Mouse (Mus musculus) forebrain, embryonic 10.5 days (tissue): ENCODE data around the gene Ctnnbip1. TPM values are rescaled to one million over a fixed set of nuclear protein-coding genes. Genes with fewer than 3 reads are reported as not detected.

Experiments
- DNase-seq: peaks from one replicate; pipeline ENCODE4 v3.0.0-alpha.2; 2017; ENCODE audit warnings: low spot score; ENCODE audit errors: extremely low spot score
- H3K27ac ChIP-seq: fragments of 300-500 bp; sonication (generic); 2 replicates; pipeline ENCODE4 v1.5.1; 2016; ENCODE audit warnings: mild to moderate bottlenecking
- H3K27me3 ChIP-seq: fragments of 300-500 bp; sonication (generic); 2 replicates; pipeline ENCODE4 v1.6.1; 2016; ENCODE audit warnings: mild to moderate bottlenecking; ENCODE audit not compliant: poor library complexity, severe bottlenecking
- H3K36me3 ChIP-seq: fragments of 300-500 bp; sonication (generic); replicated peaks from 2 replicates; pipeline ENCODE4 v1.6.1; 2016; ENCODE audit warnings: mild to moderate bottlenecking, moderate library complexity
- H3K4me1 ChIP-seq: fragments of 300-500 bp; sonication (generic); 2 replicates; pipeline ENCODE4 v1.6.1; 2016
- H3K4me3 ChIP-seq: fragments of 300-500 bp; sonication (generic); 2 replicates; pipeline ENCODE4 v1.5.1; 2016; ENCODE audit warnings: mild to moderate bottlenecking, moderate library complexity
- H3K9me3 ChIP-seq: fragments of 300-500 bp; sonication (generic); 2 replicates; pipeline ENCODE4 v1.6.1; 2016; ENCODE audit warnings: mild to moderate bottlenecking, moderate library complexity
- WGBS: fragments of 180-500 bp; shearing (Covaris S2); methylation state at CpG from one replicate; pipeline ENCODE4 v1.1.7; 2016; 5-methylcytosine and 5-hydroxymethylcytosine counted together
- polyA plus RNA-seq: library from polyadenylated mRNA; unstranded; fragments of >200 nt; fragmentation: Nextera tagmentation; extraction: Ambion mirVana; gene quantifications from 2 replicates; pipeline ENCODE4 v1.2.1, GENCODE M21; 2016

Gene Ctnnbip1
- 53.6 and 59.6 TPM in 2 replicates for polyA plus RNA-seq

- DNase-seq: peak; percentile 96
- no peaks in the 10 kb centered on the region for H3K9me3 ChIP-seq
- H3K27me3 ChIP-seq: peaks cover 5% of the 10 kb centered on the region; the same call in 1 of the 2 replicates
- peaks cover 48% of the 10 kb centered on the region for H3K4me1 ChIP-seq
- no peaks in the 10 kb centered on the region for H3K36me3 ChIP-seq
- H3K27ac ChIP-seq: peak within 1 kb of the TSS; percentile 91
- WGBS: under 1% methylated on average over 45 of the region's 46 CpGs
- peak within 1 kb of the TSS; percentile 90 for H3K4me3 ChIP-seq
Observed at GRCm38 (mm10) chr4:149517868-149518340, at the start of gene Ctnnbip1. Ctnnbip1 (plus strand) TSS chr4:149518236.

- no peak overlapping the region for H3K4me3 ChIP-seq
- DNase-seq: no peak
- no peak overlapping the region for H3K27ac ChIP-seq
- H3K36me3 ChIP-seq: peaks cover 64% of the 10 kb centered on the region
- WGBS: 91% methylated on average over 3 of the region's 3 CpGs
- H3K9me3 ChIP-seq: no peaks in the 10 kb centered on the region
- no peaks in the 10 kb centered on the region for H3K4me1 ChIP-seq
- no peaks in the 10 kb centered on the region for H3K27me3 ChIP-seq
Observed at GRCm38 (mm10) chr4:149469557-149469956, 48.5 kb upstream of the Ctnnbip1 start.

- Histone ChIP-seq H3K27ac (no peak overlapping the region), H3K9me3 (no peaks in the 10 kb centered on the region), H3K36me3 (peaks cover 43% of the 10 kb centered on the region), H3K4me1 (no peaks in the 10 kb centered on the region), H3K27me3 (no peaks in the 10 kb centered on the region), H3K4me3 (no peak overlapping the region)
- no peak for DNase-seq
- WGBS: 89% methylated on average over 7 of the region's 7 CpGs
Observed at GRCm38 (mm10) chr4:149475096-149475495, 42.9 kb upstream of the Ctnnbip1 start.

- no peak within 1 kb of the TSS for H3K4me3 ChIP-seq
- H3K27ac ChIP-seq: no peak within 1 kb of the TSS
- no peaks in the 10 kb centered on the region for H3K27me3 ChIP-seq
- no peak for DNase-seq
- no peaks in the 10 kb centered on the region for H3K9me3 ChIP-seq
- H3K36me3 ChIP-seq: peaks cover 29% of the 10 kb centered on the region
- no peaks in the 10 kb centered on the region for H3K4me1 ChIP-seq
- 82% methylated on average over 11 of the region's 11 CpGs for WGBS
Observed at GRCm38 (mm10) chr4:149477078-149477477, 41.0 kb upstream of the Ctnnbip1 start, which contains the start of gene Tmem274. Tmem274 (plus strand) TSS chr4:149477378.

DNA sequence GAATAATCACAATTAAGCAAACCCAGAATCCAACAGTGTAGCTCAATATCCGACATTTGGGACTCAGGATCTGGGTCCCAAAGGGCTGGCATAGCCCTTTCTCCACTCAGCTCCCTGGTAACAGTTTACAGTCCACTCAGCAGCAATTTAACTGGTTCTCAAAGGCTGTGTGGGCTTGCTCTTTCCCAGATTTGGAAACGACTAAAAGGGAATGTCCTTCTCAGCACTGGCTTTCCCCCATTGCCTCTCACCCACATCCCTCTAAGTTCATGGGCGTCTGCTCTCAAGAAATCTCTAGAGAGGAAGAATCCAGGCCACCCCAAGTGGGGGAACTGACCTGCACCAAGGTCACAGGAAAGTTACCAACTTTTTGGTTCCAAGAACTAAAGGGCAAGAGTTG is 33.5 kb upstream of the Ctnnbip1 start:
- peaks cover 31% of the 10 kb centered on the region for H3K36me3 ChIP-seq
- H3K27ac ChIP-seq: peak overlapping the region; percentile 91
- H3K27me3 ChIP-seq: no peaks in the 10 kb centered on the region
- WGBS: 62% methylated on average over 3 of the region's 3 CpGs
- peak overlapping the region; percentile 84 for H3K4me3 ChIP-seq
- DNase-seq: no peak
- H3K9me3 ChIP-seq: no peaks in the 10 kb centered on the region
- peaks cover 26% of the 10 kb centered on the region for H3K4me1 ChIP-seq

- Histone ChIP-seq H3K9me3 (no peaks in the 10 kb centered on the region), H3K36me3 (peaks cover 37% of the 10 kb centered on the region)
- WGBS: under 1% methylated on average over 60 of the region's 60 CpGs
Observed at GRCm38 (mm10) chr4:149485053-149485824, 32.8 kb upstream of the Ctnnbip1 start, which contains the start of the genes Nmnat1 and Lzic. Nmnat1 (minus strand) TSS chr4:149485202. Lzic (plus strand) TSS chr4:149485229.

GRCm38 (mm10) chr4:149485825-149486206 is 32.2 kb upstream of the Ctnnbip1 start:
- DNase-seq: peak; percentile 27
- H3K27ac ChIP-seq: peak overlapping the region; percentile 91
- H3K4me3 ChIP-seq: peak overlapping the region; percentile 84
- 2% methylated on average over 10 of the region's 10 CpGs for WGBS
- no peaks in the 10 kb centered on the region for H3K9me3 ChIP-seq
- peaks cover 26% of the 10 kb centered on the region for H3K4me1 ChIP-seq
- no peaks in the 10 kb centered on the region for H3K27me3 ChIP-seq
- H3K36me3 ChIP-seq: peaks cover 42% of the 10 kb centered on the region

More at GRCm38 (mm10) chr4:149485053-149485824, 32.8 kb upstream of the Ctnnbip1 start, which contains the start of the genes Nmnat1 and Lzic:
- H3K4me1 ChIP-seq: peaks cover 26% of the 10 kb centered on the region
- peak within 1 kb of the TSS; percentile 91 for H3K27ac ChIP-seq
- DNase-seq: peak; percentile 98
- H3K27me3 ChIP-seq: no peaks in the 10 kb centered on the region
- peak within 1 kb of the TSS; percentile 84 for H3K4me3 ChIP-seq

GRCm38 (mm10) chr4:149487729-149488128 is 30.3 kb upstream of the Ctnnbip1 start:
- Histone ChIP-seq H3K27ac (no peak overlapping the region), H3K9me3 (no peaks in the 10 kb centered on the region), H3K36me3 (peaks cover 61% of the 10 kb centered on the region), H3K4me3 (no peak overlapping the region), H3K4me1 (peaks cover 26% of the 10 kb centered on the region), H3K27me3 (no peaks in the 10 kb centered on the region)
- WGBS: 93% methylated on average over 12 of the region's 12 CpGs
- DNase-seq: no peak

DNA sequence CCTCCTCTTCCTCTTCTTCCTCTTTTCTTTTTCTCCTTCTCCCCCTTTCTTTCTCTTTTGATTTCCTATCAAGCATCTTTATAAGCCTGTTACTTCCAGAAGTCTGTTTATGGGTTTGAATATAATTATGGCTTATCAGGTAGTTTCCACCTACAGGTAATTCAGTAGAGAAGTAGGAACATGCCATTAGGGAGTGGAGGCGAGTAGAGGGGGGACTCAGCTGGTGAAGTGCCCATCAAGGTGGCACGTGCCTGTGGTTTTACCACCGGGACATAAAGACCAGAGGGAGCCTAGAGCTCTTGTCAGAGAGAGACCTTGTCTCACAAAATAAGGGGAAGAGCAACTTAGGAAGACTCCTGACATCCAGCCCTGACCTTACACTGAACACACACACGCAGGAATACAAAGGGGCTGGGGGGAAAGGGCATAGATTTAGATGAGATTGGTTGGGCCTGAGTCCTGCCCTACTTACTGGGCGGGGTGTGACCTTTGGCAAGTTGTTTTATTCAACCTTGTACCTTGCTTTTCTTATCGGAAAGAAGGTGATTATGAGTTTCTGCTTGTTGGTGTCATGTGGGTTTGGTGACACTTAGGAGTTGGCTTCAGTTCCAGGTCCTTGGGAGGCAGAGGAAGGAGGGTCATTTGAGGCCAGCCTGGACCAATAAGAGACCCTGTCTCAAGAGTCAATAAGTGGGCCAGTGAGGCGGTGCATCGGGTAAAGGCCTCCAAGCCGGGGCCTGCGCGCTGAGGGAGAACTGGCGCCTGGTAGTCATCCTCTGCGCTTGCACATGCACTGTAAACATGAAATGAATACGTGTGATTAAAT is 28.4 kb upstream of the Ctnnbip1 start:
- peaks cover 80% of the 10 kb centered on the region for H3K36me3 ChIP-seq
- H3K4me3 ChIP-seq: no peak overlapping the region
- H3K27me3 ChIP-seq: no peaks in the 10 kb centered on the region
- H3K27ac ChIP-seq: no peak overlapping the region
- H3K9me3 ChIP-seq: no peaks in the 10 kb centered on the region
- DNase-seq: no peak
- peaks cover 23% of the 10 kb centered on the region for H3K4me1 ChIP-seq
- WGBS: 95% methylated on average over 14 of the region's 14 CpGs

DNA sequence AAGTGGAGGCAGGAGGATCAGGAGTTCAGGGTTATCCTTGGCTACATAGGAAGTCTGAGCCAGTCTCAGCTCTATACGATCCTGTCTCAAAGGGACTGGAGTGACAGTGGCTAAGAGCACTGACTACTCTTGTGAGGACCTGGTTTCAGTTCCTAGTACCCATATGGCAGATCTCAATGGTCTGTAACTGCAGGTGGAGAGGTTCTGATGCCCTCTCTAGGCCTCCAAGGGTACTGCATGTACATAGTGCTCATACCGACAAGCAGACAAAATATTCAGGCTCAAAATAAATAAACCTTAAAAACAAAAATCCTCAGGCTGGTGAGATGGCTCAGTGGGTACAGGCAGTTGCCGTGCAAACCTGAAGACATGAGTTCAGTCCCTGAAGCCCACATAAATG is 26.9 kb upstream of the Ctnnbip1 start:
- Histone ChIP-seq H3K4me3 (no peak overlapping the region), H3K36me3 (peaks cover 93% of the 10 kb centered on the region), H3K9me3 (no peaks in the 10 kb centered on the region), H3K4me1 (peaks cover 24% of the 10 kb centered on the region), H3K27me3 (no peaks in the 10 kb centered on the region), H3K27ac (no peak overlapping the region)
- no peak for DNase-seq
- 98% methylated on average over 3 of the region's 3 CpGs for WGBS

GRCm38 (mm10) chr4:149496612-149497011 is 21.4 kb upstream of the Ctnnbip1 start:
- DNase-seq: peak; percentile 45
- no peak overlapping the region for H3K4me3 ChIP-seq
- peaks cover 35% of the 10 kb centered on the region for H3K4me1 ChIP-seq
- no peaks in the 10 kb centered on the region for H3K9me3 ChIP-seq
- no peaks in the 10 kb centered on the region for H3K27me3 ChIP-seq
- 13% methylated on average over 2 of the region's 2 CpGs for WGBS
- H3K36me3 ChIP-seq: peaks cover 96% of the 10 kb centered on the region
- peak overlapping the region; percentile 81 for H3K27ac ChIP-seq

GRCm38 (mm10) chr4:149498901-149499300 is 19.1 kb upstream of the Ctnnbip1 start:
- Histone ChIP-seq H3K4me1 (peaks cover 33% of the 10 kb centered on the region), H3K4me3 (no peak overlapping the region), H3K27ac (no peak overlapping the region), H3K36me3 (peaks cover 88% of the 10 kb centered on the region), H3K27me3 (no peaks in the 10 kb centered on the region), H3K9me3 (no peaks in the 10 kb centered on the region)
- DNase-seq: no peak
- WGBS: 75% methylated on average over 8 of the region's 8 CpGs
